Mouse (Mus musculus): ENCODE results near the gene Aqp6. TPM values are rescaled to one million over a fixed set of nuclear protein-coding genes. Genes with fewer than 3 reads are reported as not detected.

Aqp6 gene
- polyA plus RNA-seq, 1 experiment: not detected

GRCm38 (mm10) chr15:99583463-99584344, 17.5 kb upstream of the Aqp6 start:
- no peak for TF ChIP-seq CTCF (IDR thresholded peaks at IDR 0.05; ENCODE audit: control insufficient read depth, insufficient read depth, low read length)
- no peak for TF ChIP-seq POLR2A (IDR thresholded peaks at IDR 0.05; ENCODE audit: borderline replicate concordance, control insufficient read depth, low read depth, low read length)
- WGBS: 3% methylated on average over 54 of the region's 54 CpGs
- Histone ChIP-seq H3K27ac (ENCODE audit: control insufficient read depth, insufficient read depth, low read depth, low read length, poor library complexity) (no peak overlapping the region), H3K4me1 (ENCODE audit: control insufficient read depth, insufficient read depth, low read length) (no peaks in the 10 kb centered on the region), H3K4me3 (replicated peaks; ENCODE audit: control insufficient read depth, low read depth, low read length) (no peak overlapping the region)

- Histone ChIP-seq H3K27ac (ENCODE audit: control insufficient read depth, insufficient read depth, low read depth, low read length, poor library complexity) (no peak overlapping the region), H3K4me3 (replicated peaks; ENCODE audit: control insufficient read depth, low read depth, low read length) (no peak overlapping the region), H3K4me1 (ENCODE audit: control insufficient read depth, insufficient read depth, low read length) (no peaks in the 10 kb centered on the region)
- 2% methylated on average over 24 of the region's 24 CpGs for WGBS
- TF ChIP-seq CTCF (IDR thresholded peaks at IDR 0.05; ENCODE audit: control insufficient read depth, insufficient read depth, low read length): no peak
- no peak for TF ChIP-seq POLR2A (IDR thresholded peaks at IDR 0.05; ENCODE audit: borderline replicate concordance, control insufficient read depth, low read depth, low read length)
Measured at GRCm38 (mm10) chr15:99584407-99585202, 16.6 kb upstream of the Aqp6 start.

- Histone ChIP-seq H3K4me1 (ENCODE audit: control insufficient read depth, insufficient read depth, low read length) (no peaks in the 10 kb centered on the region), H3K4me3 (replicated peaks; ENCODE audit: control insufficient read depth, low read depth, low read length) (no peak overlapping the region), H3K27ac (ENCODE audit: control insufficient read depth, insufficient read depth, low read depth, low read length, poor library complexity) (no peak overlapping the region)
- WGBS: 61% methylated on average over 6 of the region's 6 CpGs
- TF ChIP-seq POLR2A (IDR thresholded peaks at IDR 0.05; ENCODE audit: borderline replicate concordance, control insufficient read depth, low read depth, low read length) (no peak), CTCF (IDR thresholded peaks at IDR 0.05; ENCODE audit: control insufficient read depth, insufficient read depth, low read length) (no peak)
Measured at GRCm38 (mm10) chr15:99585741-99586140, 15.5 kb upstream of the Aqp6 start.

GRCm38 (mm10) chr15:99586525-99586924, 14.7 kb upstream of the Aqp6 start:
- WGBS: 81% methylated on average over 3 of the region's 3 CpGs
- Histone ChIP-seq H3K4me3 (replicated peaks; ENCODE audit: control insufficient read depth, low read depth, low read length) (no peak overlapping the region), H3K27ac (ENCODE audit: control insufficient read depth, insufficient read depth, low read depth, low read length, poor library complexity) (no peak overlapping the region), H3K4me1 (ENCODE audit: control insufficient read depth, insufficient read depth, low read length) (no peaks in the 10 kb centered on the region)
- TF ChIP-seq CTCF (IDR thresholded peaks at IDR 0.05; ENCODE audit: control insufficient read depth, insufficient read depth, low read length) (no peak), POLR2A (IDR thresholded peaks at IDR 0.05; ENCODE audit: borderline replicate concordance, control insufficient read depth, low read depth, low read length) (no peak)

GRCm38 (mm10) chr15:99589237-99589636, 12.0 kb upstream of the Aqp6 start:
- no peak overlapping the region for H3K27ac ChIP-seq (ENCODE audit: control insufficient read depth, insufficient read depth, low read depth, low read length, poor library complexity)
- WGBS: 5% methylated on average over 9 of the region's 9 CpGs
- H3K4me3 ChIP-seq (replicated peaks; ENCODE audit: control insufficient read depth, low read depth, low read length): no peak overlapping the region
- no peaks in the 10 kb centered on the region for H3K4me1 ChIP-seq (ENCODE audit: control insufficient read depth, insufficient read depth, low read length)
- TF ChIP-seq CTCF (IDR thresholded peaks at IDR 0.05; ENCODE audit: control insufficient read depth, insufficient read depth, low read length): no peak
- no peak for TF ChIP-seq POLR2A (IDR thresholded peaks at IDR 0.05; ENCODE audit: borderline replicate concordance, control insufficient read depth, low read depth, low read length)

DNA sequence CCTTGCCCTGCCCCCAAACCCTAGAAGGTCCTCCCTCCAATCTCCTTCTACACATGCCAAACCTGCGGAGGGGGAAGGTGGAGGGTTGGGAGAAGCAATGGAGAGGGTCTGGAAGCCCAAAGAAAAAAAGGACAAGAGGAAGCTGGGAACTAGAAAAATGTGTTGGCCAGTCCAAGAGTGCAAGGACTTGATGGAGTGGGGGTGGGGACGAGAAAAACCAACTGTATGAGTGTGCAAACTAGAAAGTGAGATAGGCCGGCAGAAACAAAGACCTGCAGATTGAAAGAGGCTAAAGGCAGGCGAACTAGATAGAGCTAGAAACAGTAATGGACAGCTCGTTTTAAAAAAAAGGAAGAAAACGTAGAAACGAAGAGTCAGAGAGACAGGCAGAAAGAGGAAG, 11.5 kb upstream of the Aqp6 start:
- TF ChIP-seq POLR2A (IDR thresholded peaks at IDR 0.05; ENCODE audit: borderline replicate concordance, control insufficient read depth, low read depth, low read length): no peak
- TF ChIP-seq CTCF (IDR thresholded peaks at IDR 0.05; ENCODE audit: control insufficient read depth, insufficient read depth, low read length): no peak
- Histone ChIP-seq H3K4me3 (replicated peaks; ENCODE audit: control insufficient read depth, low read depth, low read length) (no peak overlapping the region), H3K4me1 (ENCODE audit: control insufficient read depth, insufficient read depth, low read length) (no peaks in the 10 kb centered on the region), H3K27ac (ENCODE audit: control insufficient read depth, insufficient read depth, low read depth, low read length, poor library complexity) (no peak overlapping the region)
- WGBS: 14% methylated on average over 7 of the region's 7 CpGs

GRCm38 (mm10) chr15:99590429-99591084, 10.6 kb upstream of the Aqp6 start, which contains the start of gene Aqp5:
Gene Aqp5, plus strand, starts transcription at chr15:99590782.
- Histone ChIP-seq H3K27ac (ENCODE audit: control insufficient read depth, insufficient read depth, low read depth, low read length, poor library complexity) (no peak within 1 kb of the TSS), H3K4me3 (replicated peaks; ENCODE audit: control insufficient read depth, low read depth, low read length) (no peak within 1 kb of the TSS), H3K4me1 (ENCODE audit: control insufficient read depth, insufficient read depth, low read length) (no peaks in the 10 kb centered on the region)
- WGBS: 5% methylated on average over 82 of the region's 83 CpGs
- TF ChIP-seq CTCF (IDR thresholded peaks at IDR 0.05; ENCODE audit: control insufficient read depth, insufficient read depth, low read length) (no peak), POLR2A (IDR thresholded peaks at IDR 0.05; ENCODE audit: borderline replicate concordance, control insufficient read depth, low read depth, low read length) (no peak)

DNA sequence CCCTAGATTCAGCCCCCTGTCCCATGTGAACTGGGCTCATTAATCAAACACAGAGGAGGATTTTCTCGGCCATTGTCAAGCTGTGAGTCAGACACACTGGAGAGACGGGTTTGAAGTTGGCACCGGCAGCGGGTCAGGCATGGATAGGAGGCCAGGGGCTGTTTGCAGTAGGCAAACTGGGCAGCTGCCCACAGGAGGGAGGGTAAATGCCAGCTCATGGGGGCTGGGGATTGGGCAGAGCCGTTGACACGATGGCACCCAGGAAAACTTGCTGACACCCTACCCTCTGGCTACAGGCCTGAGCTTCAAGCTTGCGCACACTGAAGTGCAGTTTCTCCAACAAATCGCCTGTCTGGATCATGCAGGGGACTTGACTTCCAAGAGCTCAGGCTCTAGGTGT, 9.0 kb upstream of the Aqp6 start:
- Histone ChIP-seq H3K4me1 (ENCODE audit: control insufficient read depth, insufficient read depth, low read length) (no peaks in the 10 kb centered on the region), H3K4me3 (replicated peaks; ENCODE audit: control insufficient read depth, low read depth, low read length) (no peak overlapping the region), H3K27ac (ENCODE audit: control insufficient read depth, insufficient read depth, low read depth, low read length, poor library complexity) (no peak overlapping the region)
- TF ChIP-seq CTCF (IDR thresholded peaks at IDR 0.05; ENCODE audit: control insufficient read depth, insufficient read depth, low read length): no peak
- TF ChIP-seq POLR2A (IDR thresholded peaks at IDR 0.05; ENCODE audit: borderline replicate concordance, control insufficient read depth, low read depth, low read length): no peak
- 77% methylated on average over 8 of the region's 8 CpGs for WGBS
